Mouse (Mus musculus) embryonic fibroblast, embryonic 13.5 days (primary cell): ENCODE measurements around the gene Dgkq.

Experiments used
- CTCF ChIP-seq: IDR thresholded peaks from 2 replicates; pipeline ENCODE4 v1.5.1; 2011; ENCODE audit warnings: mild to moderate bottlenecking, control low read depth, low read length, moderate library complexity, borderline replicate concordance; ENCODE audit not compliant: insufficient read depth
- POLR2A ChIP-seq: IDR thresholded peaks from 2 replicates; pipeline ENCODE4 v1.6.1; 2011; ENCODE audit warnings: low read depth, mild to moderate bottlenecking, control low read depth, low read length, moderate library complexity

- TF ChIP-seq CTCF (no peak), POLR2A (peak; percentile 84)
Observed at GRCm38 (mm10) chr5:108660632-108661268, 8.7 kb downstream of the Dgkq start.
